ENCODE assay signal across 12 mouse cellular contexts in genomic region chr12:27565965-27566507, GRCm38 (mm10).
DNase-seq lines count a peak whose midpoint lies in the region; ATAC-seq and TF ChIP-seq lines count a peak whose summit lies in the region.
"Had no signal": no experiment of that assay in that cellular context is flagged by ENCODE, and none has a peak within 500 bp of the region (broad histone marks: within the 10 kb centered on the region; RNA-seq: fewer than 3 reads in every experiment).

No protein-coding gene starts in this region.

- no peaks in the 10 kb centered on the region for H3K27me3 ChIP-seq in embryonic facial prominence, embryonic 10.5 days (replicated peaks; ENCODE audit: low read depth, poor library complexity, severe bottlenecking)
- no peaks in the 10 kb centered on the region for H3K27me3 ChIP-seq in forebrain, embryonic 14.5 days (replicated peaks; ENCODE audit: control insufficient read depth, insufficient read depth, low read length)
- no peaks in the 10 kb centered on the region for H3K27me3 ChIP-seq in limb, embryonic 11.5 days (ENCODE audit: control insufficient read depth, insufficient read depth, low read length)
- H3K27me3 ChIP-seq in neural tube, embryonic 13.5 days, result no peaks in the 10 kb centered on the region
- H3K27me3 ChIP-seq in heart, adult 2 months (ENCODE audit: control insufficient read depth, insufficient read depth, low read length), result no peaks in the 10 kb centered on the region

- H3K4me3 ChIP-seq in embryonic facial prominence, embryonic 10.5 days, result peak overlapping the region; percentile 24; the same call in 1 of the 2 replicates
- peak overlapping the region; percentile 2; the same call in 1 of the 2 replicates for H3K4me3 ChIP-seq in forebrain, embryonic 14.5 days (ENCODE audit: low read depth, low read length)
- H3K4me3 ChIP-seq in limb, embryonic 11.5 days (ENCODE audit: low read depth, low read length), result no peak overlapping the region
- no peak overlapping the region for H3K4me3 ChIP-seq in neural tube, embryonic 13.5 days
- no peak overlapping the region for H3K4me3 ChIP-seq in heart, adult 2 months
- H3K4me3 ChIP-seq: gastrocnemius, adult 2 months had no signal

- H3K4me2 ChIP-seq in forebrain, embryonic 14.5 days (ENCODE audit: low read length), result peak overlapping the region; percentile 47
- H3K4me2 ChIP-seq in limb, embryonic 11.5 days (ENCODE audit: low read depth, severe bottlenecking), result no peak overlapping the region
- H3K4me2 ChIP-seq in neural tube, embryonic 13.5 days, result peak overlapping the region; percentile 36
- H3K4me2 ChIP-seq: lung, embryonic 14.5 days had no signal

- DNase-seq in embryonic facial prominence, embryonic 10.5 days (ENCODE audit: low spot score), result peak; percentile 62
- DNase-seq in forebrain, embryonic 14.5 days (ENCODE audit: low spot score), result peak; percentile 91
- peak; percentile 39 for DNase-seq in limb, embryonic 11.5 days (ENCODE audit: low spot score)
- DNase-seq in left cerebral cortex, adult 9 months (ENCODE audit: low spot score in 2 of 2), result no peak
- DNase-seq in spleen, postnatal 4 days (ENCODE audit: low spot score in 2 of 2), result no peak
- no peak for DNase-seq in heart, adult 2 months
- no peak for DNase-seq in frontal cortex, postnatal 10 days (ENCODE audit: low spot score in 2 of 2)
- DNase-seq: gastrocnemius, adult 2 months; heart, postnatal 10 days; kidney, postnatal 25 days; lung, embryonic 14.5 days had no signal

- WGBS in embryonic facial prominence, embryonic 10.5 days, result 39% methylated on average over 8 of the region's 8 CpGs
- WGBS in forebrain, embryonic 14.5 days, result 3% methylated on average over 8 of the region's 8 CpGs
- WGBS in limb, embryonic 11.5 days, result 45% methylated on average over 8 of the region's 8 CpGs
- WGBS in neural tube, embryonic 13.5 days, result 9% methylated on average over 8 of the region's 8 CpGs
- WGBS in heart, adult 2 months, result 84% methylated on average over 8 of the region's 8 CpGs

- no peak for TF ChIP-seq EP300 in heart, adult 2 months (IDR thresholded peaks at IDR 0.05; ENCODE audit: insufficient read depth, low read depth, low read length)

- TF ChIP-seq CTCF in heart, adult 2 months (IDR thresholded peaks at IDR 0.05), result no peak

- H3K36me3 ChIP-seq in embryonic facial prominence, embryonic 10.5 days (replicated peaks), result no peaks in the 10 kb centered on the region
- H3K36me3 ChIP-seq in forebrain, embryonic 14.5 days (ENCODE audit: control insufficient read depth, insufficient read depth, low read length), result no peaks in the 10 kb centered on the region
- H3K36me3 ChIP-seq in limb, embryonic 11.5 days (ENCODE audit: control insufficient read depth, insufficient read depth, low read length), result no peaks in the 10 kb centered on the region
- no peaks in the 10 kb centered on the region for H3K36me3 ChIP-seq in neural tube, embryonic 13.5 days
- no peaks in the 10 kb centered on the region for H3K36me3 ChIP-seq in heart, adult 2 months (ENCODE audit: control insufficient read depth, insufficient read depth, low read length)

- H3K27ac ChIP-seq in embryonic facial prominence, embryonic 10.5 days (replicated peaks), result peak overlapping the region; percentile 83
- peak overlapping the region; percentile 95 for H3K27ac ChIP-seq in forebrain, embryonic 14.5 days (ENCODE audit: low read depth, low read length)
- peak overlapping the region; percentile 65; the same call in 1 of the 2 replicates for H3K27ac ChIP-seq in limb, embryonic 11.5 days (replicated peaks; ENCODE audit: low read depth, low read length)
- peak overlapping the region; percentile 95 for H3K27ac ChIP-seq in neural tube, embryonic 13.5 days (replicated peaks)
- no peak overlapping the region for H3K27ac ChIP-seq in heart, adult 2 months
- H3K27ac ChIP-seq: gastrocnemius, adult 2 months had no signal

- ATAC-seq in forebrain, embryonic 14.5 days, result peak; percentile 92
- peak; percentile 45; the same call in 1 of the 2 replicates for ATAC-seq in limb, embryonic 11.5 days (ENCODE audit: insufficient number of reproducible peaks, low FRiP score, low TSS enrichment, low read depth)
- ATAC-seq in neural tube, embryonic 13.5 days (ENCODE audit: low read depth), result peak; percentile 91

- peaks cover 55% of the 10 kb centered on the region for H3K4me1 ChIP-seq in embryonic facial prominence, embryonic 10.5 days
- peaks cover 37% of the 10 kb centered on the region for H3K4me1 ChIP-seq in forebrain, embryonic 14.5 days (ENCODE audit: control insufficient read depth, insufficient read depth, low read length)
- H3K4me1 ChIP-seq in limb, embryonic 11.5 days (ENCODE audit: control insufficient read depth, insufficient read depth, low read length), result peaks cover 17% of the 10 kb centered on the region
- peaks cover 41% of the 10 kb centered on the region for H3K4me1 ChIP-seq in neural tube, embryonic 13.5 days (replicated peaks)
- H3K4me1 ChIP-seq in heart, adult 2 months (ENCODE audit: control insufficient read depth, insufficient read depth, low read length), result no peaks in the 10 kb centered on the region

- H3K79me2 ChIP-seq in heart, adult 2 months (replicated peaks; ENCODE audit: control insufficient read depth, insufficient read depth, low read length), result no peaks in the 10 kb centered on the region

- H3K9ac ChIP-seq in forebrain, embryonic 14.5 days (ENCODE audit: low read length), result peak overlapping the region; percentile 56
- H3K9ac ChIP-seq in limb, embryonic 11.5 days (ENCODE audit: low read length), result no peak overlapping the region; the same call in 1 of the 2 replicates
- peak overlapping the region; percentile 55 for H3K9ac ChIP-seq in neural tube, embryonic 13.5 days
- H3K9ac ChIP-seq in heart, adult 2 months (ENCODE audit: low read depth, low read length), result no peak overlapping the region
- H3K9ac ChIP-seq: lung, embryonic 14.5 days had no signal

- no peaks in the 10 kb centered on the region for H3K9me3 ChIP-seq in embryonic facial prominence, embryonic 10.5 days
- no peaks in the 10 kb centered on the region for H3K9me3 ChIP-seq in forebrain, embryonic 14.5 days (replicated peaks; ENCODE audit: control insufficient read depth, low read length)
- H3K9me3 ChIP-seq in limb, embryonic 11.5 days (ENCODE audit: control insufficient read depth, low read length), result no peaks in the 10 kb centered on the region
- no peaks in the 10 kb centered on the region for H3K9me3 ChIP-seq in neural tube, embryonic 13.5 days

- no peak for TF ChIP-seq POLR2A in heart, adult 2 months (IDR thresholded peaks at IDR 0.05; ENCODE audit: insufficient read depth, low read depth, low read length)

- intact Hi-C loops in heart, adult 2 months (cut with DNase I), result no loop called here

Comparison
In these comparisons a context has a peak if more than half of its experiments do, and no peak if none do; other contexts are left out.
1. DNase-seq: peak in embryonic facial prominence, embryonic 10.5 days (single experiment), forebrain, embryonic 14.5 days (single experiment) and limb, embryonic 11.5 days (single experiment); none in left cerebral cortex, adult 9 months (0 of 2), spleen, postnatal 4 days (0 of 2), heart, adult 2 months (0 of 2) and frontal cortex, postnatal 10 days (0 of 2).
2. H3K4me3 ChIP-seq: peak in embryonic facial prominence, embryonic 10.5 days (single experiment) and forebrain, embryonic 14.5 days (single experiment); none in limb, embryonic 11.5 days (single experiment), neural tube, embryonic 13.5 days (single experiment) and heart, adult 2 months (single experiment).
3. H3K9ac ChIP-seq: peak in forebrain, embryonic 14.5 days (single experiment) and neural tube, embryonic 13.5 days (single experiment); none in limb, embryonic 11.5 days (single experiment) and heart, adult 2 months (single experiment).
4. Peak in every context shown above with its lines, with median percentiles within 50 percentile points of each other: ATAC-seq.